Mouse (Mus musculus): ENCODE data around the gene H1foo. TPM values are rescaled to one million over a fixed set of nuclear protein-coding genes. Genes with fewer than 3 reads are reported as not detected.

The H1foo gene
- polyA plus RNA-seq, 1 experiment from 2014 or later: not detected

- no peak for ATAC-seq
- ChIA-PET CTCF (interaction anchor here (1.1 kb wide), 1 partner anchor 27 kb away, joined by 4 read pairs; no protein-coding TSS in a partner anchor), POLR2A (interaction anchor here (1.2 kb wide), 1 partner anchor 21 kb away, joined by 3 read pairs; no protein-coding TSS in a partner anchor)
- no peak for TF ChIP-seq CTCF (IDR thresholded peaks at IDR 0.05)
- no peaks in the 10 kb centered on the region for H3K27me3 ChIP-seq
- in situ Hi-C loops (cut with MboI; ENCODE audit: low pct_unique_long_range_greater_than_20kb): no loop called here
- DNase-seq (ENCODE audit: low read depth, low spot score): no peak
These were observed 17.2 kb upstream of the H1foo start for GRCm38 (mm10) chr6:115927292-115928242.

- CTCF ChIA-PET: interaction anchor here (3.5 kb wide), 1 partner anchor 13 kb away, joined by 10 read pairs; no protein-coding TSS in a partner anchor
These were observed 14.7 kb upstream of the H1foo start for GRCm38 (mm10) chr6:115930018-115930417.

GRCm38 (mm10) chr6:115931639-115932038 is 13.1 kb upstream of the H1foo start, which contains the start of gene Rho:
Gene Rho, plus strand, starts transcription at chr6:115931748.
- ChIA-PET POLR2A (no interaction called here), CTCF (interaction anchor here (0.7 to 3.5 kb wide), 3 partner anchors 12 to 31 kb away, joined by 3 to 10 read pairs (median 4); no protein-coding TSS in a partner anchor)
- H3K27me3 ChIP-seq: no peaks in the 10 kb centered on the region
- DNase-seq (ENCODE audit: low read depth, low spot score) (no peak), ATAC-seq (no peak)
- TF ChIP-seq CTCF (IDR thresholded peaks at IDR 0.05): no peak
- in situ Hi-C loops (cut with MboI; ENCODE audit: low pct_unique_long_range_greater_than_20kb): no loop called here

More at GRCm38 (mm10) chr6:115930018-115930417, 14.7 kb upstream of the H1foo start:
- no peak for ATAC-seq
- in situ Hi-C loops (cut with MboI; ENCODE audit: low pct_unique_long_range_greater_than_20kb): no loop called here
- POLR2A ChIA-PET: no interaction called here
- no peak for DNase-seq (ENCODE audit: low read depth, low spot score)
- TF ChIP-seq CTCF (IDR thresholded peaks at IDR 0.05): no peak
- H3K27me3 ChIP-seq: no peaks in the 10 kb centered on the region

GRCm38 (mm10) chr6:115932391-115932790 is 12.3 kb upstream of the H1foo start:
- ChIA-PET POLR2A (no interaction called here), CTCF (interaction anchor here (0.7 to 3.5 kb wide), 3 partner anchors 11 to 31 kb away, joined by 3 to 10 read pairs (median 4); no protein-coding TSS in a partner anchor)
- no peaks in the 10 kb centered on the region for H3K27me3 ChIP-seq
- in situ Hi-C loops (cut with MboI; ENCODE audit: low pct_unique_long_range_greater_than_20kb): no loop called here
- DNase-seq (ENCODE audit: low read depth, low spot score) (no peak), ATAC-seq (no peak)
- no peak for TF ChIP-seq CTCF (IDR thresholded peaks at IDR 0.05)

GRCm38 (mm10) chr6:115935544-115935943 is 9.2 kb upstream of the H1foo start:
- CTCF ChIA-PET: interaction anchor here (0.9 kb wide), 1 partner anchor 44 kb away, joined by 3 read pairs; no protein-coding TSS in a partner anchor
- POLR2A ChIA-PET: no interaction called here
- DNase-seq (ENCODE audit: low read depth, low spot score) (no peak), ATAC-seq (no peak)
- in situ Hi-C loops (cut with MboI; ENCODE audit: low pct_unique_long_range_greater_than_20kb): no loop called here
- no peaks in the 10 kb centered on the region for H3K27me3 ChIP-seq
- TF ChIP-seq CTCF (IDR thresholded peaks at IDR 0.05): no peak

GRCm38 (mm10) chr6:115938011-115938410 is 6.7 kb upstream of the H1foo start:
- ChIA-PET CTCF (interaction anchor here (1.4 kb wide), 1 partner anchor 22 kb away, joined by 3 read pairs; no protein-coding TSS in a partner anchor), POLR2A (no interaction called here)
- ATAC-seq (no peak), DNase-seq (ENCODE audit: low read depth, low spot score) (no peak)
- in situ Hi-C loops (cut with MboI; ENCODE audit: low pct_unique_long_range_greater_than_20kb): no loop called here
- no peaks in the 10 kb centered on the region for H3K27me3 ChIP-seq
- TF ChIP-seq CTCF (IDR thresholded peaks at IDR 0.05): no peak

GRCm38 (mm10) chr6:115938798-115939197 is 5.9 kb upstream of the H1foo start:
- POLR2A ChIA-PET: no interaction called here
- no peak for TF ChIP-seq CTCF (IDR thresholded peaks at IDR 0.05)
- DNase-seq (ENCODE audit: low read depth, low spot score): no peak
- ATAC-seq: no peak
- in situ Hi-C loops (cut with MboI; ENCODE audit: low pct_unique_long_range_greater_than_20kb): no loop called here
- no peaks in the 10 kb centered on the region for H3K27me3 ChIP-seq
- CTCF ChIA-PET: interaction anchor here (1.4 kb wide), 1 partner anchor 22 kb away, joined by 3 read pairs; no protein-coding TSS in a partner anchor

- DNase-seq (ENCODE audit: low read depth, low spot score): no peak
- no peak for TF ChIP-seq CTCF (IDR thresholded peaks at IDR 0.05)
- H3K27me3 ChIP-seq: no peaks in the 10 kb centered on the region
- ChIA-PET CTCF (no interaction called here), POLR2A (no interaction called here)
- ATAC-seq: no peak
- in situ Hi-C loops (cut with MboI; ENCODE audit: low pct_unique_long_range_greater_than_20kb): no loop called here
These were observed 4.1 kb upstream of the H1foo start for GRCm38 (mm10) chr6:115940603-115941002.

- CTCF ChIA-PET: no interaction called here
- TF ChIP-seq CTCF (IDR thresholded peaks at IDR 0.05): no peak
- in situ Hi-C loops (cut with MboI; ENCODE audit: low pct_unique_long_range_greater_than_20kb): no loop called here
- ATAC-seq: no peak
- H3K27me3 ChIP-seq: no peaks in the 10 kb centered on the region
- DNase-seq (ENCODE audit: low read depth, low spot score): no peak
- POLR2A ChIA-PET: no interaction called here
These were observed 3.6 kb upstream of the H1foo start for GRCm38 (mm10) chr6:115941128-115941527.

- in situ Hi-C loops (cut with MboI; ENCODE audit: low pct_unique_long_range_greater_than_20kb): no loop called here
- ATAC-seq (no peak), DNase-seq (ENCODE audit: low read depth, low spot score) (no peak)
- ChIA-PET POLR2A (interaction anchor here (0.9 kb wide), 1 partner anchor 88 kb away, joined by 3 read pairs; no protein-coding TSS in a partner anchor), CTCF (interaction anchor here (1.2 to 1.8 kb wide), 2 partner anchors 13 to 18 kb away, joined by 4 to 10 read pairs; partner anchors contain the start of gene Rho)
- TF ChIP-seq CTCF (IDR thresholded peaks at IDR 0.05): no peak
- H3K27me3 ChIP-seq: no peaks in the 10 kb centered on the region
These were observed 975 bp upstream of the H1foo start for GRCm38 (mm10) chr6:115943498-115944427.

All from Patski (cell line).